Mouse (Mus musculus): ENCODE data around the gene Rap1gds1. TPM values are rescaled to one million over a fixed set of nuclear protein-coding genes. Genes with fewer than 3 reads are reported as not detected.

Gene Rap1gds1
- polyA plus RNA-seq, 1 experiment from 2014 or later, result 22.5 TPM

GRCm38 (mm10) chr3:138936780-138937179 is 138.2 kb downstream of the Rap1gds1 start:
- Histone ChIP-seq H3K9me3 (ENCODE audit: control insufficient read depth, low read length) (no peaks in the 10 kb centered on the region), H3K4me1 (replicated peaks; ENCODE audit: control insufficient read depth, insufficient read depth) (no peaks in the 10 kb centered on the region), H3K27me3 (ENCODE audit: control insufficient read depth, insufficient read depth, low read length) (no peaks in the 10 kb centered on the region), H3K4me2 (replicated peaks; ENCODE audit: low read depth) (no peak overlapping the region), H3K27ac (replicated peaks) (no peak overlapping the region), H3K4me3 (ENCODE audit: low read depth, low read length) (no peak overlapping the region), H3K9ac (ENCODE audit: low read length) (no peak overlapping the region), H3K36me3 (ENCODE audit: control insufficient read depth, insufficient read depth, low read length) (peaks cover 5% of the 10 kb centered on the region)
- ATAC-seq (ENCODE audit: low FRiP score, low TSS enrichment) (no peak), DNase-seq (ENCODE audit: low spot score) (no peak)
- WGBS, result 71% methylated on average over 8 of the region's 8 CpGs
- TF ChIP-seq EP300 (optimal IDR thresholded peaks at IDR 0.05) (no peak), CTCF (IDR thresholded peaks at IDR 0.05; ENCODE audit: low read depth) (no peak)

GRCm38 (mm10) chr3:138927437-138927836 is 147.6 kb downstream of the Rap1gds1 start:
- TF ChIP-seq EP300 (optimal IDR thresholded peaks at IDR 0.05) (no peak), CTCF (IDR thresholded peaks at IDR 0.05; ENCODE audit: low read depth) (no peak)
- H3K9ac ChIP-seq (ENCODE audit: low read length), result no peak overlapping the region
- DNase-seq (ENCODE audit: low spot score) (no peak), ATAC-seq (ENCODE audit: low FRiP score, low TSS enrichment) (no peak)
- H3K27ac ChIP-seq (replicated peaks), result no peak overlapping the region
- H3K36me3 ChIP-seq (ENCODE audit: control insufficient read depth, insufficient read depth, low read length), result 0 out of 2 replicates have a peak, but pooled peaks cover 5% of the 10 kb centered on the region
- H3K4me2 ChIP-seq (replicated peaks; ENCODE audit: low read depth), result no peak overlapping the region
- H3K9me3 ChIP-seq (ENCODE audit: control insufficient read depth, low read length), result no peaks in the 10 kb centered on the region
- H3K27me3 ChIP-seq (ENCODE audit: control insufficient read depth, insufficient read depth, low read length), result no peaks in the 10 kb centered on the region
- no peak overlapping the region for H3K4me3 ChIP-seq (ENCODE audit: low read depth, low read length)
- 80% methylated on average over 4 of the region's 4 CpGs for WGBS
- no peaks in the 10 kb centered on the region for H3K4me1 ChIP-seq (replicated peaks; ENCODE audit: control insufficient read depth, insufficient read depth)

GRCm38 (mm10) chr3:138926161-138926560 is 148.8 kb downstream of the Rap1gds1 start:
- Histone ChIP-seq H3K27ac (replicated peaks) (no peak overlapping the region), H3K9ac (ENCODE audit: low read length) (no peak overlapping the region), H3K4me1 (replicated peaks; ENCODE audit: control insufficient read depth, insufficient read depth) (no peaks in the 10 kb centered on the region), H3K4me2 (replicated peaks; ENCODE audit: low read depth) (no peak overlapping the region), H3K9me3 (ENCODE audit: control insufficient read depth, low read length) (no peaks in the 10 kb centered on the region), H3K4me3 (ENCODE audit: low read depth, low read length) (no peak overlapping the region), H3K36me3 (ENCODE audit: control insufficient read depth, insufficient read depth, low read length) (0 out of 2 replicates have a peak, but pooled peaks cover 5% of the 10 kb centered on the region), H3K27me3 (ENCODE audit: control insufficient read depth, insufficient read depth, low read length) (no peaks in the 10 kb centered on the region)
- 85% methylated on average over 8 of the region's 8 CpGs for WGBS
- DNase-seq (ENCODE audit: low spot score), result no peak
- no peak for TF ChIP-seq CTCF (IDR thresholded peaks at IDR 0.05; ENCODE audit: low read depth)
- no peak for TF ChIP-seq EP300 (optimal IDR thresholded peaks at IDR 0.05)
- no peak for ATAC-seq (ENCODE audit: low FRiP score, low TSS enrichment)

- 82% methylated on average over 4 of the region's 4 CpGs for WGBS
- H3K4me3 ChIP-seq (ENCODE audit: low read depth, low read length), result no peak overlapping the region
- H3K9me3 ChIP-seq (ENCODE audit: control insufficient read depth, low read length), result no peaks in the 10 kb centered on the region
- H3K27ac ChIP-seq (replicated peaks), result no peak overlapping the region
- no peak for ATAC-seq (ENCODE audit: low FRiP score, low TSS enrichment)
- no peaks in the 10 kb centered on the region for H3K27me3 ChIP-seq (ENCODE audit: control insufficient read depth, insufficient read depth, low read length)
- no peaks in the 10 kb centered on the region for H3K4me1 ChIP-seq (replicated peaks; ENCODE audit: control insufficient read depth, insufficient read depth)
- DNase-seq (ENCODE audit: low spot score), result no peak
- H3K9ac ChIP-seq (ENCODE audit: low read length), result no peak overlapping the region
- TF ChIP-seq CTCF (IDR thresholded peaks at IDR 0.05; ENCODE audit: low read depth) (no peak), EP300 (optimal IDR thresholded peaks at IDR 0.05) (no peak)
- no peak overlapping the region for H3K4me2 ChIP-seq (replicated peaks; ENCODE audit: low read depth)
- H3K36me3 ChIP-seq (ENCODE audit: control insufficient read depth, insufficient read depth, low read length), result no peaks in the 10 kb centered on the region
Observed at GRCm38 (mm10) chr3:138918241-138918640, 156.8 kb downstream of the Rap1gds1 start.

- Histone ChIP-seq H3K9ac (ENCODE audit: low read length) (no peak overlapping the region), H3K4me3 (ENCODE audit: low read depth, low read length) (no peak overlapping the region), H3K4me2 (replicated peaks; ENCODE audit: low read depth) (no peak overlapping the region), H3K27ac (replicated peaks) (no peak overlapping the region), H3K27me3 (ENCODE audit: control insufficient read depth, insufficient read depth, low read length) (no peaks in the 10 kb centered on the region), H3K36me3 (ENCODE audit: control insufficient read depth, insufficient read depth, low read length) (no peaks in the 10 kb centered on the region), H3K9me3 (ENCODE audit: control insufficient read depth, low read length) (no peaks in the 10 kb centered on the region), H3K4me1 (replicated peaks; ENCODE audit: control insufficient read depth, insufficient read depth) (no peaks in the 10 kb centered on the region)
- TF ChIP-seq CTCF (IDR thresholded peaks at IDR 0.05; ENCODE audit: low read depth) (no peak), EP300 (optimal IDR thresholded peaks at IDR 0.05) (no peak)
- no peak for DNase-seq (ENCODE audit: low spot score)
- WGBS, result 65% methylated on average over 4 of the region's 4 CpGs
- no peak for ATAC-seq (ENCODE audit: low FRiP score, low TSS enrichment)
Observed at GRCm38 (mm10) chr3:138917016-138917415, 158.0 kb downstream of the Rap1gds1 start.

- H3K4me1 ChIP-seq (replicated peaks; ENCODE audit: control insufficient read depth, insufficient read depth), result no peaks in the 10 kb centered on the region
- TF ChIP-seq EP300 (optimal IDR thresholded peaks at IDR 0.05), result no peak
- no peak for TF ChIP-seq CTCF (IDR thresholded peaks at IDR 0.05; ENCODE audit: low read depth)
- no peaks in the 10 kb centered on the region for H3K27me3 ChIP-seq (ENCODE audit: control insufficient read depth, insufficient read depth, low read length)
- no peaks in the 10 kb centered on the region for H3K9me3 ChIP-seq (ENCODE audit: control insufficient read depth, low read length)
- H3K9ac ChIP-seq (ENCODE audit: low read length), result no peak overlapping the region
- DNase-seq (ENCODE audit: low spot score) (no peak), ATAC-seq (ENCODE audit: low FRiP score, low TSS enrichment) (no peak)
- 66% methylated on average over 4 of the region's 4 CpGs for WGBS
- H3K4me2 ChIP-seq (replicated peaks; ENCODE audit: low read depth), result no peak overlapping the region
- no peaks in the 10 kb centered on the region for H3K36me3 ChIP-seq (ENCODE audit: control insufficient read depth, insufficient read depth, low read length)
- H3K27ac ChIP-seq (replicated peaks), result no peak overlapping the region
- H3K4me3 ChIP-seq (ENCODE audit: low read depth, low read length), result no peak overlapping the region
Observed at GRCm38 (mm10) chr3:138916591-138916990, 158.4 kb downstream of the Rap1gds1 start.

Data from stomach, postnatal 0 days (tissue).